Mouse (Mus musculus): ENCODE data around the gene Camkk2.
A peak's percentile ranks its signal among the peaks of the same experiment; 100 is the strongest.

The Camkk2 gene

DNA sequence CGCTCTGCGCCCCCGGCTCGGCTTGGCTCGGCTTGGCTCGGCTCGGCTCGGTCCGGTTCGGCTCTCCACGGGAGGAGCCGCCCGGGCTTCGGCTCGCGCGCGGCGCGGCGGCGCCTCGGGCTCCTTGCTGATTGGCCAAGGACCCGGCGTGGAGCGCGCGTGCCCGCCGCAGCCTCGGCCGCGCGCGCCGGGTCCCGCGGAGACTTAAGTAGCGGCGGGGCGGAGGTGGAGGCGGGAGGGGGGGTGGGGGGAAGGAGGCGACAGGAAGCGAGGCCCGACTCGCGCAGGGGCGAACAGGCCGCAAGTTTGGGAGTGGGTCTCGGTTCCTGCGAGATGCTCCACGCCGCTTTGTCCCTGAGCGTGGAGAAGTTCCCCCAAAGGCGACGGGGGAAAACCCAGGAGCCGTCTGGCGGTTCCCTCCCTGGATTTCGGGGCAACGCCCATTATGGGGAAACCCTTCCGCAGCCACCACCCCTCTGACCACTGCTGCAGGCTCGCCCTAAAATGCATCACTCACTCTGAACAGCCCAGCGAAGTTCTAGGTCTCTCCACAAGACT, at the start of gene Camkk2:
Gene Camkk2, minus strand, starts transcription at position 133 of the 558 bp plus-strand sequence.
- peak; percentile 68 for DNase-seq (ENCODE audit: low read depth)

DNA sequence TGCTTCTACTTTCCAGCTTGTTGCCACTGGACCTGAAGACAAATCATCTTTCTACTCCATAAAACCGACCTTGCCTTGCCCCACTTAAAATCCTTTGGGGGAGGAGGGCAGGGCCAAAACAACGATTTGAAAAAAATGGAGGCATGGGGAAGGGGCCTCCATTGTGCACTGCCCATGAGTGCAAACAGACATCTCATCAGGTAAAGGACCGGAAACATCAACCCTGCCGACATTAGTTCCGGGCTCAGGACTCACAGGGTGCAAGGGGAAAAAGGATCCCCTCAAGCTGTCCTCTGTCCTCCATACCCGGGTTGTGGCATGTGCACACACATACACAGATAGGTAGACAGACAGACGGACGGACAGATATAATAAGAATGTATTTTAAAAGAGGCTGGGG, 45.9 kb upstream of the Camkk2 start:
- no peak for DNase-seq (ENCODE audit: low read depth)

GRCm38 (mm10) chr5:122824450-122824849, 45.2 kb upstream of the Camkk2 start:
- no peak for DNase-seq (ENCODE audit: low read depth)

DNA sequence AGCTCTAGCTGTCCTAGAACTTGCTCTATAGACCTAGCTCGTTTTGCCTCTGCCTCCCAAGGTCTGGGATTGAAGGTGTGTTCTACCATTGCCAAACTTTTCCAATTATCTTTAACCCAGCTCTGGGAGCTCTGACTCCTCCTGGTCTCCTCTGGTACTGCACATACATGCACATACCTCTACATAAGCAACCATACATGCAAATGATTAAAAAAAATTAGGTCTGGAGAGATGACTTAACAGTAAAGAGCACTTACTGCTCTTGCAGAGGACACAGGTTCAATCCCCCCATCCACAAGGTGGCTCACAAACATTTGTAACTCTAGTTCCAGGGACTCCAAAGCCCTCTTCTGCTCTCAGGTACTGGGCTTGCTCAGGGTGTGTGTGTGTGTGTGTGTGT, 44.8 kb upstream of the Camkk2 start:
- no peak for DNase-seq (ENCODE audit: low read depth)

DNA sequence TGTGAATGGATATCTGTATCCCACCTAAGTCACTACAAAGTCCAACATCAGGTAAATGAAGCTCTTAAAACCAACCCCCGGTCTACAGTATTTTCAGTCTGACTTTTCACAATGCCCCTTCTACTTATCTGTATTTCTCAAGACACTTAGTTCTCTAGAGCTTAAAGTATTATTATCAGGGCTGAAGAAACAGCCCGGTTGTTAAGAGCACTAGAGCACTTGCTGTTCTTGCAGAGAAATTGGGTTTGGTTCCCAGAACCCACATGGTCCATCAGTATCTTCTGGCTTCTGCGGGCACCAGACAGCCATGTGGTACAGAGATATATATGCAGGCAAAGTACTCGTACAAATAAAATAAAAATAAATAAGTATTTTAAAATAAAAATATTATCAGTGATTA, 43.2 kb upstream of the Camkk2 start:
- no peak for DNase-seq (ENCODE audit: low read depth)

- DNase-seq (ENCODE audit: low read depth) = no peak
Measured at GRCm38 (mm10) chr5:122821524-122821885, 42.3 kb upstream of the Camkk2 start.

DNA sequence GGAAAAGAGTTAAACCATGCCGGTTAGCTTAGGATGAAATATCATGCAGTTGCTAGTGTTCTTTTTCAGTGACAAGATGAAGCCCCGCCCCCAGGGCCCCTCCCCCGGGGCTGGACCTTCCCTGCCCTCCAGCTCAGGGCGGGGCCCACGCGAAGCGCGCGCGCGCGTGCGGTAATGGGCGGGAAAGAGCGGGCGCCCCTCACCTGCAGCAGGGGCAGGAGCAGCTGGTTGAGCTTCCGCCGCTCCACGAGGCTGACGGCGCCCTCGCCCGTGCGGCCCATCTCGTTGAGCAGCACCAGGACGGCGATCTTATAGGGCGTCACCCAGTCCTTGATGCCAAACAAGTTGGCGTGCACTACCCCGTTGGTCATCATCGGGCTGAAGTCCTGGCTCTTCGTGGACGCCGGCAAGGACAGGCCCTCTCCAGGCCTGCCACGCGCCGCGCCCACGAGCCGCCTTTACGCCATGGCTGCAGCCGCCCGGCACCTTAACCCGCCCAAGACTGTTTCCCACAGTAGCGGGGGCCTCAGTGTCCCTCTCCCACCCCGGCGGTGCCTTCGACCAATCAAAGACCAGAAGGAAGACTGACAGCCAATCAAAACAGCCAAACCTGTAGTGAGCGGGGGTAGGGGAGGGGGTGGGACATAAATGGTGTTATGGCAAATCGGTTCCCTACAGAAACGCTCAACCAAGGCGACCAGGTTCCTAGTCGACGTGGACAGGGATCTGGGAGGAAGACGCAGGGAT, 41.7 kb upstream of the Camkk2 start, which contains the start of gene Anapc5:
Gene Anapc5, minus strand, starts transcription at position 563 of the 747 bp plus-strand sequence.
- DNase-seq (ENCODE audit: low read depth) = peak; percentile 98

- no peak for DNase-seq (ENCODE audit: low read depth)
Measured at GRCm38 (mm10) chr5:122812699-122813098, 33.5 kb upstream of the Camkk2 start.

- peak; percentile 75 for DNase-seq (ENCODE audit: low read depth)
Measured at GRCm38 (mm10) chr5:122811364-122812079, 32.3 kb upstream of the Camkk2 start.

- DNase-seq (ENCODE audit: low read depth) = no peak
Measured at GRCm38 (mm10) chr5:122805503-122805902, 26.3 kb upstream of the Camkk2 start.

GRCm38 (mm10) chr5:122802706-122803105, 23.5 kb upstream of the Camkk2 start:
- DNase-seq (ENCODE audit: low read depth) = no peak

- DNase-seq (ENCODE audit: low read depth) = no peak
Measured at GRCm38 (mm10) chr5:122801684-122802083, 22.5 kb upstream of the Camkk2 start.

GRCm38 (mm10) chr5:122800345-122801010, 21.3 kb upstream of the Camkk2 start:
- DNase-seq (ENCODE audit: low read depth) = no peak

DNA sequence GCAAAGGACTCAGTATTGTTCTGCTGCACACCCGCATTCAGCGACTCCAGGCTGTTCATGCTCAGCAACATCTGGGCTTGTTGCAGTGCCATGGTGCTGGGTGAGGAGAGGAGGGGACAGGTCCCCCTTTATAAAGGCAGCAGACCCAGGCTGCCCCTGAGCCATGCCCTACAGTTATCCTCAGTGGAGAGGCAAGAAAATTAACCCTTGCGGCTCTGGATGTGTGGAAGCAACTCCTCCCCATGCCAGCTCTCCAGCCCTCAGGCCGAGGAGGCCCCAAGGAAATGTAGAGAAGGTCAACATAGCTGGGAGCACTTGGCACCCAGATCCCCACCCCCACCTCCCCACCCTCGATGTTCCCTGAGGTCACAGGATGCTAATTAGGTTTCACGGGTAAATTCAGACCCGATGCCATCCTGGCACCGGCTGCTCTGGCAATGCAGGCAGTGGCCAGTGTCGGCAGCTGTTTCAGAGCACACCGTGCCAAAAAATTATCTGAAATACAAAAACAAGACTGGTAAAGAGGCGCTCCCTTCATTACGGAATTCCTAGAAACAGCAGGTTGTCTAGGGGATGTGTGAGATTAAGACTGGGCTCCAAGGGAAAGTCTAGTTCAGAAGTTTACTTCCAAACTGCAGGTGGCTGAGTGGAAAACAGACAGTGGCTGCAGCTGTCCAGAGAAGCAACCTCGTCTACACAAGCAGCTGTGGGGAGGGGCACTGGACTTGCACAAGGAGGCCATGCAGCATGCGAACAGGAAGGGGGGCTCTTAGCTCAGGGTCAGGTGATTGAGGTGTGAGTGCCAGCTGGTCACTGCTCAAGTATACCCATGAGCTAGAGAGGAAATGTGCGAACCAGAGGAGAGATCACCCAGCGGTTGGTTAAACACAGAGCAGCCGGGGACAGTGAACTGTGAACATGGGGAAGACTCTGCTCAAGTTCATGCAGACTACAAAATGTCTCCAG, 20.5 kb upstream of the Camkk2 start:
- DNase-seq (ENCODE audit: low read depth) = no peak

GRCm38 (mm10) chr5:122798557-122799378, 19.6 kb upstream of the Camkk2 start:
- DNase-seq (ENCODE audit: low read depth) = no peak

- DNase-seq (ENCODE audit: low read depth) = no peak
Measured at GRCm38 (mm10) chr5:122797866-122798265, 18.7 kb upstream of the Camkk2 start.

DNA sequence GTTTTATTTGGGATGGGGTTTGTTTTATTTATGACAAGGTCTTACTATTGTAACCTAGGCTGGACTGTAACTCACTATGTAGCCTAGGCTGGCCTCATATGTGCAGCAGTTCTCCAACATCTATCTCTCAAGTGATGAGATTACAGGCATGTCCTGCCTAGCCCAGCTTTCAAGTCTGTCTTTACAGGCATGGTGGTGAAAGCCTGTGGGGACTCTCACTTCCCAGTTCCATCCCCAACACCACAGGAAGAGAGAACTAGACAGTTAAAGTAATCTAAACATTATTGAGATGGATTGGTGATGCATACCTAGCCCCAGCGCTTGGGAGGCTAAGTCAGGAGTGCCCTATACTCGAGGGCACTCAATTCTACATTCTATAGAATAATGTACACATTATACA, 9.5 kb upstream of the Camkk2 start:
- no peak for DNase-seq (ENCODE audit: low read depth)

DNA sequence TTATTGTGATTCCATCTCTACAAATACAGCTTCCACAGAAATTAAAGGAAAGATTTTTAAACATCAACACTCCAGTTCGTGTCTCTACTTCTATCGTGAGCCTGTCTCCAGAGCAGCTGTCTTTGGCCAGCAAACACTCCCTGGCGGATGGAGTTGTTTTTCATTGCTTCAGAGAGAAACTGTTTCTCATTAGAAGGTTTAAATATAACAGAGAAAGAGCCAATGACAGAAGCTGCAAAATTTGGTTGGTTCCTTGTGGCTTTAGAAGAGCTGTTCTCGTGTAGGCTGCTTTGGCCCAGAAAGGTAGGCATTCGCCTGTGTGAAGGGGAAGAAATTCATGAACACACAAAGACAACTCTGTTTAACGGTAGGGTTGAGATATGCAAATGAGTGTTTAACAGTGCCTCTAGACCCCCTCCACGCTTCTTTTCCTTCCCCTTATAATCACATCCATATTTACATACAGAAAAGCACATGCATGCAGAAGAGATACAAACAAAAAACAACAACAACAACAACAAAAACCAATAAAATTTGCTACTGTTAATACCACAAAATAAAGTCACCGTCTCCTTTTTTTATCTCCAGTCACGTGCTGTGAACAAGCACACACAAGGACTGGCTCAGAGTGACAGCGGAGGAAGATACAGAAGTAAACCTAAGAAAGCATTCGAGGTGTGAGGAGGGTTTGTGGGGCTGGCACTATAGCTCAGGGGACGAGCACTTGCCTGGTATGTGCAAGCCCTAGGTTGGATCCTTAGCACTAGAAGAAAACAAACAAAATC, 7.0 kb upstream of the Camkk2 start:
- no peak for DNase-seq (ENCODE audit: low read depth)

DNA sequence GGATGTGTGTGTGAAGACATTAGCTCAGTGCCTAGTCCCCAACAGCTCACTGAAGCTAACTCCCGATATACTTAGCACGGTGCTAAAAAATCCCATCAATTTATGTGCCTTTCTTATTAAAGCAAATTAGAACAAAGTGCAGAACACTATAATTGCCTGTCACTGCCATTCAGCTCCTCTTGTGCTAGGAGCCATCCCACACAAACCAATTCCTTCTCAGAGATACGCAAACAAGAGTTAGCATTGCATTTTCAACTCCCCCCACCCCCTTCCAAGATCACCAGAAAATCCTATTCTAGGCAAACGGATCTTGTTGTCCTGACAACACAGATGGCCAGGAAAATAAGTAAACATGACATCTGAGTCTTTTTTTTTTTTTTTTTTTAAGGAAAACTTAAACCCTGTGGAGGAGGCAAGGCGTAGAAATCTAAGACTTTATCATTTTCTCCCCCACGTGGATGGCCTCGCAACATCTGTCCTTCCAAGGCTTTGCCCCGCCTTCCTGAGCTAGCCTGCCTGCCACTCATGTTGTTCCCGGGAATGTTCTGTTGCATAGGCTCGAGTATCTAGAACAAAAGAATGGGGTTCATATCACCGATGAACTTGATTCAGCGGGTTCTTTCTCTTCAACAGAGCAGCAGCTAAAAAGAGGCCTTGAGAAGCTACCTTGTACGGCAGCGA, 4.7 kb upstream of the Camkk2 start:
- no peak for DNase-seq (ENCODE audit: low read depth)
